Mouse (Mus musculus) T-helper 17 cell (primary cell): ENCODE data around the gene Camsap2.

Source experiments
- in situ Hi-C, 2 experiments: fragments of 300-600 bp; cut with MboI, MseI; formaldehyde crosslinking; loops; 1 replicate in 1 of 2; 2 replicates in 1 of 2; pipeline ENCODE4 v1.15.1; 2025; ENCODE audit warnings: high pct_unique_total_duplicates in 2 of 2

Gene Camsap2

DNA sequence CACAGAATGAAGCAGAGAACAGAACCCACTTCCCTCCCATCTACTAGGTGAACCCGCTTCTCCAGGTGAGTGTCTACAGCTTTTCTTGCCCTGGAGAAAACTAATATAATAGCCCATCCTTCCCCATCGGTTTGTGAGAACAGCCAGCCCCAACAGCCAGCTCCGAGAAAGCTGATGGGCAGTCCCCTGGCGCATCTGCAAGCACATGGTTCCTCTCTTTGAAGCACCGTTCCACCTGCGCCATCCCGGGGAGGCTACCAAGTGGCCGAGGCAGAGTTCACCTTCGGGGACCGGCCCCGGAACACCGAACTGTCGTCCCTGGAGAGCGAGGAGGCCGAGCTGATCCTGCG lies 86.4 kb downstream of the Camsap2 start:
- in situ Hi-C loops: no loop called here

DNA sequence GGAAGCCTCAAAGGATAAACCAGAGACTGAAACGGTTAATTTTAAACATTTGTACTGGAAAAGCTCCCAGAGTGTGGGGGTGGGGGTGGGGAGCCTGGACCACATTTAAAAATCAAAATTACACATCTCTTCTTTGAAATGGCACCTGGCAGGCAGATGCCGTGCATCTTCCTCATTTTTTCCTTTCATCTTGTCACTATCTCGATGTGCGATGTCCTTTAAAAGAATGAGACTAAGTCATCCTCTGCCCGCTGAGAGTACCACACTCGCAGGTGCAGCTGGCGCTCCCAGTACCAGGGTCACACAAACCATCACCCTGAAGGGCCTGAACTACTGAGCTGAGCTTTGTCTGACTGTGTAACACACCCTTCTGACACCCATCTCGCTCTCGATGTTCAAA lies 87.4 kb downstream of the Camsap2 start:
- in situ Hi-C loops: no loop called here

DNA sequence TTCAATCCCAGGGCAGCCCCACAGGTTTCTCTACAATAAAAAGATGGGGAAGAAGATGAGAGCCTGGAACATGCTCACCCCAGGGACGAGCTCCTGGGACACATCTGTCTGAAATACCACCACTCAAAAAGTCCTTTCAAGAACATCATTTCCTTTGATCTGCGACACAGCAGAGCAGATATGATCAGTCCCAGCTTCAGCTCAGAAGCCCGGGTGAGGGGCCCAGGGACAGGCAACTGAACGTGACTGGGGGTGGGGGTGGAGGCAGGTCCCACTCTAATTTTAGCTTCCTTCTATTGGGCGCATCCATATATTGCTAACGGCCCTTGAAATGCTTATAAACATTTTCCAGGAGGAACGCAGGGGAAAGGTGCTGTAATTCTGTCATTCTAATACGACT lies 90.2 kb downstream of the Camsap2 start:
- in situ Hi-C loops: no loop called here

DNA sequence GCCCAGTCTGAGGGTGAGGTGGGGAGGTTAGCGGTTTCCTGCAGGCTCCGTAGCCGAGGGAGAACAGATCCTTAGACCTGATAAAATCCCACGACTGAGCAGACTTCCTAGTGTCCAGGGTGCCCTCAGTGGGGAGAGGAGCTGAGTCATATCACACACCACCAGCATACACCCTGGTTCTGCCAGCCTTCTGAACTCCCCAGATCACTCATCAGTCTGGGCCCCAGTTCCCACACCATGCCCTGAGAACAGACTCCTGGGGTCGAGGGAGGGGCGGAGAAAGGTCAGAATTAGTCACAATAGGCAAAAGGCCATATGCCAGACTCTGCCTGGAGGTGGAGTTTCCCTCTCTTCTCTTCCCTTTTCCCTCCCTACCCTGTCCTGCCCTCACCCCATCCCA lies 90.7 kb downstream of the Camsap2 start:
- in situ Hi-C loops: no loop called here

DNA sequence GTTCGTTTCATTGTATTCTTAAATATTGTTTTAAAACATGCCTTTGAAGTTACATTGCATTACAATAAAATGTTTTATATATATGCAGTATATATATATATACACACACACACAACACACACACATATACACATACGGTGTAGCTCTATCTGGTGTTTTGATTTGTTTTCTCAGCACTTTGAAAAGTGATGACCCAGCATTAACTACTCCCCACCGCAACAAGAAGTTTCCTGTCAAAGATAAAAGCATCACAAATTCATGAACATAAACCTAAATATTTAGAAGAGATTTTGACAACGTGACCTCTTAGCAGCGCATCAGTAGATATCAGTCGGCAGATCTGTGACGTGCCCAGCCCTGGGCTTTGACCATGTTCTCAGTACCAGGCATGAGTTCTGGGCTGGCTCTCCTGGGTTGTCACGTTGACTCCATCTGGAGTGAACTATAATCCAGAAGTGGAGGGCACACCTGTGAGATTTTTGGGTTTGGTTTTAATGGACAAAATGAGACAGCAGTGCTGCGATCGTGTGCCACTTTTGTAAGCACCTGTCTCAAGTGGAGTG lies 91.3 kb downstream of the Camsap2 start:
- in situ Hi-C loops: no loop called here

DNA sequence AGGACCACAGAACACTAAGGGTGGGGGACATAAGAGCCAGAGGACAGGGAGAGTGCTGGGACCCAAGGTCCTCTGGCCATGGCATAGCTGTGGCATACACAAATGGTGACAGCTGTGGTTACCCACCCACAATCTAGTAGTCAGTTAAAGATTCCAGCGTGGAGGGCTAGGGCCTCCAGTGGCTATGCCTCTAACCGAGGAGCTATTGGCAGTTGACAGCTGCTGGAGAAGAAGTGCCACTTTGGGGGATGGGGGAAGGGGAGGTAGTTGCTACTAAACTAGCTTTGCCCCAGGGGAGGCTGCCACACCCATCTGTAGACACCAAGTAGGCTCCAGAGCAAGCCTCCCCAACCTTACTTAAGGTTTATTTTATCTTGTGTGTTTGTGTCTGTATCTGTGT lies 92.4 kb downstream of the Camsap2 start:
- in situ Hi-C loops: no loop called here

DNA sequence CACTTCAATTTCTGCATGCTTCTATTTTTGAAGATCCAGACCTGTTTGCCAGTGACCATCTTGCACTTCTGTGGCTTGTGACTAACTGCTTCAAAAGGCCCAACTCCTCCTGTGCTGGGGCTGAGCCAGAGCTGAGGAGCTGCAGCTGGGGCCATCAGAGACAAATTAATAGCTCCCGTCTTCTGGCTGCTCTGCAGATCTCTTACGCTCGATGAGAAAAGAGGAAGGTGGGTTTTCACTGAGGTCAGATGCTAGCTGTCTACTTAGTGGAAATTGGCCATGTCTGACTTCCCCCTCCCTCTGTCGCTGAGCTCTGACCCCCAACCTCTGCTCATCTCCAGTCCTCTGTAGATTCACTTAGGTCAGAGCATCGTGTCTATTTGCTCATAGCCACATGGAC lies 96.2 kb downstream of the Camsap2 start:
- in situ Hi-C loops: no loop called here

DNA sequence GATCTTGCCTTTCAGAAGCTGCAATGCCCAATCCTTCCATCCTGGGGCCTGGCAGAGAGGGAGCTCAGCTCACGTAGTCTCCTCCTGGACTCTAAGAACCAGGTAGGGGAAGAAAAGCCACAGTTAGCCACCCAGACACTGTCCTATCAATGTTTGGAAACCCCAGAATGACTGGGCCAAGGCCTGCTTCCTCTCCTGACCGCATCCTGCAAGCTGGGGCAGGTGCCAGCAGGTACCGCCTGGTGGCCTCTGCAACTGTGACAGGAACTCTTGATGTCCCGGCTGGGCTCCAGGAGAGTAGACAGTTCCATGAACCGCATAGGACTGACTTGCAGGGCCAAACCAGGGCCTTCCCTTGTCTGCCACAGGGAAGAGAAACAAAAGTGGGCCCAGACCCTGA lies 98.5 kb downstream of the Camsap2 start:
- in situ Hi-C loops: no loop called here

DNA sequence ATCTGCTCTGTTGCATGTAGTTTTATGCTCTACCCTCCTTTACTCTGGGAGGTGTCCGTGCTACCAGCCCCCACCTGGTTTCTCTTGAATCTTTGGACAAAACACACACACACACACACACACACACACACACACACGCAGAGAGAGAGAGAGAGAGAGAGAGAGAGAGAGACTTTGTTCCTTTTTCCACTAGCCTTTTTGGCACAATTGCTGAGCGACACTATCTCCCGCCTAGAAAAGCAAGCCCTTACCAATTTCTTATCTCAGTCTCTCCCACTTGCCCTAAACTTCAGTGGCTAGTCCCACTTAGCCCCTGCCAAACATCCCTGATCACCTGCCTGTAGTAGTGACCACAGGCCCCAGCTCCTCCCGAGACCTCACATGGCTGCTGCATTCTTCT lies 101.4 kb downstream of the Camsap2 start:
- in situ Hi-C loops: no loop called here

DNA sequence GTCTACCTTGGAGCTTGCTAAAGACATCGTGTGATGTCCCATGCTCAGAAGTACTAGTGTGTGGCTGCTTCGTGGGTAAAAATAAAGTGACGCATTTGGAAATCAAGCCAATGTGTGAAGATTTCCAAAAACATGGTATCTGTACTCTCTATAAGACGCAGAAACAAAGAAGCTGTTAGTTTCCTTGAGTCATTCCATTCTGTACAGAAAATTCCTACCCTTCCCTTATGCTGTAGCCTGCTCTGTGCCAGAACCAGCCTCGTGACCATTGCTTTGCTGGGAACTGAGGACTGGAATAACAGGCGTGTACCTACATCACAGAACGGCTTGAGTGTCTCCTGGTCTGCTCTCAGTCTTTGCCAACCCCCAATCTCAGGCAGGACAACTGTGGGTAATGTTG lies 104.1 kb downstream of the Camsap2 start:
- in situ Hi-C loops: no loop called here

DNA sequence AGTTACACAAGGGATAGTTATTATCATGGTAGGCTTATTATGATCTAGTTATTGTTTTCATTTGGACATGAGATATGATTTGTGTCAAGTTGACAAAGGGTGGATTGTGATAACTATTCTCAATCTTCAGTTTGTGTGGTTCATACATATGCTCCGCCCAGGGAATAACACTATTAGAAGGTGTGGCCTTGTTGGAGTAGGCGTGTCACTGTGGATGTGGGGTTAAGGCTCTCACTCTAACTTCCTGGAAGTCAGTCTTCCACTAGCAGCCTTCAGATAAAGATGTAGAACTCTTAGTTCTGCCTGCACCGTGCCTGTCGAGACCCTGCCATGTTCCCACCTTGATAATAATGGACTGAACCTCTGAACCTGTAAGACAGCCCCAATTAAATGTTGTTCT lies 107.4 kb downstream of the Camsap2 start:
- in situ Hi-C loops: no loop called here

DNA sequence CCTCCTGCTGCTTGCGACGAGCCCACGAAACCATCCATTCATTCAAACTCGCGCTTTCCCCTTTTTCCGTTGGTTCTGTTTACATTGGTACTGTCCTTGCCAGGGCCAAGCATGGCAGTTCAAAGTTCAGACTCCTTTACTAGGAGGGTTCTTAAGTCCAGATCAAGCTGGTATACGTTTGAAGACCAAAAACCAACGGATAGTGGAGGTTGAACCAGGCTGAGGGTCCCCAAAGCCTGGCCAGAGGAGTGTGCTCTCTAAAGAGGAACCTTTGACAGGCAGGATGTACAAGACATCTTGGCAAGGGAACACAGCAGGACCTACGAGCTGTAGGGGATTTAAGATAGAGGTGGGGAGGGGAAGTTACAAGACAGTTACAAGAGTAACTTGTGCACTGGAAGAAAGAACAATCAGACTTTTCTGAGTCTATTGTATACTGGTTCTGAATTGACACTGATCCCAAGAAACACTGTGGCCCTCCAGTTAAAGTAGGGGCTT lies 111.3 kb downstream of the Camsap2 start:
- in situ Hi-C loops: no loop called here

DNA sequence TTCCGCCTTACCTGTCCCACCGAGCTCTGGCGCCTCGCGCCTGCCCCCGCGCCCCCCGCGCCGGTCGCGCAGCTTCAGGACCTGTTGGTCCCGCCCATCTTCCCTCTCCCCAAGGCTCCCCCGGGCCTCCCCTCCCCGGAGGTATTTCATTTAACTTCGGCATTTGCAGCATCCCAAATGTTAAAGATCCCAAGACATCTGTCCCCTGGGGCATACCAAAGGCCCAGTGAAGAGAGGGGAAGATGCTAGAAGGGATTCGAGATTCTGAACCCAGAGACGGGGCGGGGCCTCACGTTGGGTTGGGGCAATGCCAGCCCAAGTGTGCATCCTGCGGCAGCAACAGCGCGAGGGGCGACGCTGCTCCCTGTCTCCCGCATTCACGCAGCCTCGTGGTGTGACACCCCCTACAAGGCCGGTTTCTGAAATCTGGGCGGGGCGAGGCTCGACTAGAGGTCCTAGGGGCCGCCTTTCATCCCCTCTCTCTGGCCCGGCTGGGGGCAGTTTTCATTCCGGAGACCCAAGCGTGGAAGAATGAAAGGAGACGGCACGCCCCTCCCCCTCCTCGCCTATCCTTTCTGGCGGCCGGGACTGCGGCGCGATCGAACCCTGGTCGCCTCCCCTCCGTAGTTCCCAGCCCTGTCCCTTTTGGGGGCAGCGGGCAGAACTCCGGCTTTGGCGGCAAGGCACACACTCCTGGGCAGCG lies 111.9 kb downstream of the Camsap2 start, which contains the start of gene Inava:
TSS of gene Inava (minus strand) at position 373 of the 703 bp plus-strand sequence.
- in situ Hi-C loops: no loop called here

DNA sequence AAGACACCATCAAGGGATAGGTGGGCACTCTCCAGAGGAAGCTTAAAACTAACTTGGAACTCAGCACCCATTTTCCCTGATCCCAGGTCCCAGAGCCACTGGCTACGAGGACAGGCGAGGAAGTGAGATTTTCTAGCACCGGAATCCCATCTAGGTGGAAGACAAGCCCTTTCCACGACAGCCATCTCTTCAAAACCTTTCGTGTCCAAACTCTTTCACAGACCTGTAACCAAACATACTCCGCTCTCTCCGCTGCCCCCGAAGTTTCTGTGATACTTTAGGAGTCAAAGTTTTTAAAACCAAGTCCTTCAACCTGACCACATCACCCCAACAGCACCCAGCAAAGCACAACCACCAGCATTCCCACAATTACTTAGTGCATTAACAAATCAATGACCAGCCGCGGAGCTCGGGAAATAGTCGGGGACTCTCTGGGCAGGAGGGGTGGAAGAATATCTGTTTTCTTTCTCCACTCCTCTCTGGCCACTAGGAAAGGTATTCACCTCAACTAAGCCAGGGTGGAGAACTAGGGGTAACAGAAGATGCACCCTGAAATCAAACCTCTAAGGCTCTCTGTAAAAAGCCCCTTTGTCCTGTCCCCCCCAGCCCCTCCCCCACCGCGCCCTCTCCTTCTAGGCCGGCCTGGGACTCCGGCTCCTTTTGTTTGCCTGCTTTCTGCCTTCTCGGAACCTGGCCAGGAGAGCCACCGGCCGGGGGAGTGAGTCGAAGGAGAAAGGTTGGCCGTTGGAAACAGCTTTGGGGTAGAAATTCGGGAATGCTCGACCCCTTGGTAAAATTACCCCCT lies 112.7 kb downstream of the Camsap2 start:
- in situ Hi-C loops: no loop called here

DNA sequence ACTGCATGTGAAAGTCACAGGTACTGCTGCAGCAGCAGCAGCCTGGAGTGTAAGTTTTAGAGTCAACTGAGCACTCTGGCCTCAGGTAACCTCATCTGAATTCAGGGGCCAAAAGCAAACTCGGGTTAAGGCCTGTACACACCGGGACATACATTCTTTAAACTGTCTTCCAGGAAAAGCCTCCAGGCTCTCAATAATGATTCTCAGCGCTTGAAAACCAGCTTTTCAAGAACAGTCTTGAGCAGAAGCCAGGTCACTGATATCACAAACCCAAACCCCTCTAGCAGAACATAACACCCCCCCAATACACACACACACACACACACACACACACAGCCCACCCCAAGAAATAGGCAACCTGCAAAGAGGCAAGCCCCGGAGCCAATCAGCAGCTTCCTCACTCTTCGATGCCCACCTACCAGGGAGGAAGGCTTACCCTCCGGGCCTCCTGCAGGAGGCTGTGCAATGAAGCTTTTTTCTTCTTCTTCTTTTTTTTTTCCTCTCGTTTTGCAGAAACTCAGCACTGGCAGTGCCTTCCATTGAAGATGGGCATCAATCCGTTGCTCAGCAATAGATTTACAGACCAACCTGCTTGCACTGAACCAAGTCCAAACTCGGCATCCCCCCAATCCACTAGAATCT lies 113.5 kb downstream of the Camsap2 start:
- in situ Hi-C loops: no loop called here

DNA sequence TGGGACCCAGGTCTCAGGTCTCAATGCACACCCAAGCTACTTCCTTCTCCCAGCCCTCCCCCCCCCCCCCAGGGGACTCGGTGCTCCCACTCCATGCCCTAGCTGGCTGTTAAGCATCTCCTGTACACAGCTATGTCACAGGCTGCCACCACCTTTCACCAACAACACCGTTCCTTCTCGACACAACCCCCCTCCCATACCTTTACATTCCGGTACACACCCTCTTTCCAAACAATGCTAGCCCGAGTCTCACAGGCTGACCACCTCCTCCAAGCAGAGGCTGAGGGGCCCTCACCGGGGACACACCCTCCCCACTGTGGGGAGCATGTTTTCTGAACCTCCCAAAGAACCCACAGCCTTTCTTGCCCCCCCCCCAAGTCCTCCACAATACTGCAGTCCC lies 114.3 kb downstream of the Camsap2 start:
- in situ Hi-C loops: no loop called here

DNA sequence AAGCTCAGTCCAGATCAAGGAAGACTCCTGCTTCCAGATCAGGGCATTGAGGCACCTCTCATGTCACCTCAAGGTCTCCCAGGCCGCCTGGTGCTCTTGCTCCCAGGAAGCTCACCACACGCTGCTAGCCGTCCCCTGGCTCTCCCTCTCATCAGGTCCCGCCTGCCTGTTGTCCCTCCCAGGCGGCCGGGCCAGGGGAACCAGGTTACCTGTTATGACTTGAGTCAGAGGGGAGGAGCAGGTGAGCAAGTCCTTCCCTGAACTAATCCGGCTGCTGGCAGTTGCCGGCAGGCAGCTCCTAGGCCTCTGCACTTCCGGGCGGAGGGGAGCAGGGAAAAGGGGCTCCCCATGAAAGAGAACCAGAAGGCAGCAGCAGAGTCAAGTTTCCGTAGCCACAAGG lies 115.7 kb downstream of the Camsap2 start:
- in situ Hi-C loops: no loop called here

DNA sequence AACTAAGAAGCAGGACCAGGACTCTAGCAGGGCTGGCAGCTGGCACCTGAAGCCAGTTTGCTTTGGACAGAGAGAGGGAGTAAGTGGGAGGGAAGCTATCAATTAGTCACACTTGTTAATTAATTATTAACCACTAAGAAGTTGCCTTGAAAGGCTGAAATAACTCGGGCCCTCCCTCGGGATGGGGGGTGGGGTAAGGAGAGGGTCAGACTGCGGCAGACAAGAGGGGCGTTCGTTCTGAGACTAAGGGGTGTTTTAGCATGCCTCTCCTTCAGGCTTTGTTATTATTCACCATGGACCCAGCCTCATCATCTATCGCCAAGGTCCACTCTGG lies 116.9 kb downstream of the Camsap2 start:
- in situ Hi-C loops: no loop called here

DNA sequence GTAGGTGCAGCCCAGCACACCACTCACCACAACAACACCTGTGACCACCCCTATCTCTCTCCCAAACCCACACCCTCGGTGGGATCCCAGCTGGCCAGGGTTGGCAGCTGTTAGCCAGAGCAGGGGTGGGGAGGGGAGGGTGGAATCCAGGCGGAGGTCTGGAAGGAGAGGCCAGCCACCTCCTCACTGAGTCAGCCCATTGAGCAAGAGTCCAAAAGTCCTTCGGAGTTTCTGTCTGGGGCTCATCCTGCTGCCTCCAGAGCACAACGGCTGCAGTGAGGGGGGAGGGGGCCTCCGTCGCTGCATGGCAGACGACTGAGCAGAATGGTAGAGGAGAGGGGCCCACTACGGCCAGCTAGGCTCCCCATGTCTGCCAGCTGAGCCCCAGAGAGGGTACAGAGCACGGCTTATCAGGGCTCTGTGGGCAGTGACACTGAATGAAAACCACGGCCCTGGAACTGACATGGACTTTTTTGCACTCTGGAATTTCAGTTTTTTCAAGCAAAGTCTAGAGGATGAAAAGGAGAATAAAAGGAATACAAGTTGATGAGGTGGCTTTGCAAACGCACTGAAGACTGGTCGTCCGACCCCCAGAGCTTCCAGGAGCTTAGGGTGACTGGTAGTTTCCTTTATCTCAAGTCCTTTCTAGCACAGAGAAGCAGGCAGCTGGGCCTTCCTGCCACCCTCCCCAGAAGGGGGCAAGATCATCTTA lies 117.4 kb downstream of the Camsap2 start:
- in situ Hi-C loops: no loop called here

DNA sequence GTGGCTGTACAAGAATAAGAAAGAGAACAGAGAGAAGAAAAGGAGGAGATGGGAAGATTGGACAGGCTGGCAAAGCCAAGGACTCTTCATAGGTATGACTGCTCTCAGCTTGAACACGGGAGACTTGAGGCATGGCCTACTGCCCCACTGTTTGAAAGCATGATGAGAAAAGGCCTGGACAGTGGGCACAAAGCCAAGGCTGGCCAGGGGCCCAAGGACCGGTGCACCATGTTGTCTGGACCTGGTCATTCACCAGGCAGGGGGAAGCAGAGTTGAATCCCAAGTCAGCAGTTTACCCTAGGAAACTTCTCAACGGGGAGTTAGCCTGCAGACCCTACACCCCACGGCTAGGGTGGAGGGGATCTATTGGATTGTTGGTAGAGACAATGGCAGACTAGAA lies 118.0 kb downstream of the Camsap2 start:
- in situ Hi-C loops: no loop called here

DNA sequence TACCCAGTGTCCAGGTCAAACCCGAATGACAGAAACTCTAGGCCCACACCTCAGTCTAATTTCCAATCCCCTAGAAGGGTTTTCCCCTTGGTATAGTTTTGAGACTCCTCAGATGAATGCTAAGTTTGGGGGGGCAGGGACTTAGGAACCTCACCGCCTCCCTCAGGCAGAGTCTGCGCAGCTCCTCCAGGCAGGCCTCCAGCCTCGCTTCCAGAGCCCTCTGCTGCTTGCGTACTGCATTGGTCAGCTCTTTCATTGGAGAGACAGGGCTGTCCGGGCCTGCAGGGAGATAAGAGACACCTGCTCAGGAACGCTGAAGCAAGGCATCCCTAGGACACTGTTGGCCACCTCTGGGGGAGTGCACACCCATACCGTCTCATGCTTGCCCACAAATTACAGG lies 119.3 kb downstream of the Camsap2 start:
- in situ Hi-C loops: no loop called here

DNA sequence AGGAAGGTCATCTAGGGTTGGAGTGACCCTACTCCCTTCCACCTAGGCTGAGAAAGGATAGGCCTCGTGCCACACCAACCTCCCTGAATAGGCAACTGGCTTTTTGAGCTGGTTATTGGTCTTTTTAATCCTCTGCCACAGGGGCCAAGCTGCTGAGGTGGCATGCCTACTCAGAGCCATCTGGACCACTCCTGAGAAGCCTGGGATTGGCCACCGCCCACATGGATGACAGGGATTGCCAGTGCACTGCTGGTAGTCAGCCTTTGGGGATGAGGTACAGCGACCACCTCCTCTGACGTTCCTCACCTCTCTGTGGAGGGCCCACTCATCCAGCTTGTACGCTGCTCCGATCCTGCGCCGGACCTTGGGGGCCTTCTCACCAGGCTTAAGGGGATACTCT lies 120.1 kb downstream of the Camsap2 start:
- in situ Hi-C loops: no loop called here
